Mouse (Mus musculus) heart, postnatal 0 days (tissue): ENCODE data around the gene Kcnq1. TPM values are rescaled to one million over a fixed set of nuclear protein-coding genes. Genes with fewer than 3 reads are reported as not detected.

Source experiments
- ATAC-seq: fragments of 200-750 bp; cut with Nextera tagmentation; 2 replicates; pipeline ENCODE4 v1.8.0; 2017; ENCODE audit warnings: low read depth, moderate number of reproducible peaks, moderate library complexity; ENCODE audit not compliant: insufficient read depth
- DNase-seq: peaks from one replicate; pipeline ENCODE4 v3.0.0-alpha.2; 2016; ENCODE audit warnings: low spot score
- H3K27ac ChIP-seq: fragments of 300-500 bp; sonication (generic); 2 replicates; pipeline ENCODE4 v1.5.1; 2014; ENCODE audit warnings: low read depth, mild to moderate bottlenecking
- H3K27me3 ChIP-seq: fragments of 300-500 bp; sonication (generic); 2 replicates; pipeline ENCODE4 v1.6.1; 2014; ENCODE audit warnings: low read length, mixed read lengths; ENCODE audit not compliant: control insufficient read depth, insufficient read depth
- H3K36me3 ChIP-seq: fragments of 300-500 bp; sonication (generic); replicated peaks from 2 replicates; pipeline ENCODE4 v1.6.1; 2014; ENCODE audit warnings: low read length, mixed read lengths; ENCODE audit not compliant: control insufficient read depth, insufficient read depth
- H3K4me1 ChIP-seq: fragments of 300-500 bp; sonication (generic); 2 replicates; pipeline ENCODE4 v1.6.1; 2014; ENCODE audit warnings: antibody characterized with exemption; ENCODE audit not compliant: control insufficient read depth, insufficient read depth
- H3K4me2 ChIP-seq: fragments of 300-500 bp; sonication (generic); 2 replicates; pipeline ENCODE4 v1.6.1; 2014; ENCODE audit warnings: low read depth, mild to moderate bottlenecking, low read length, moderate library complexity
- H3K4me3 ChIP-seq: fragments of 300-500 bp; sonication (generic); 2 replicates; pipeline ENCODE4 v1.5.1; 2014; ENCODE audit warnings: low read depth, low read length
- H3K9ac ChIP-seq: fragments of 300-500 bp; sonication (generic); replicated peaks from 2 replicates; pipeline ENCODE4 v1.6.1; 2014; ENCODE audit warnings: low read depth, low read length, mixed read lengths
- H3K9me3 ChIP-seq: fragments of 300-500 bp; sonication (generic); replicated peaks from 2 replicates; pipeline ENCODE4 v1.6.1; 2016; ENCODE audit warnings: low read length; ENCODE audit not compliant: control insufficient read depth
- CTCF ChIP-seq: IDR thresholded peaks from 2 replicates; pipeline ENCODE4 v1.5.1; 2016; ENCODE audit warnings: antibody characterized with exemption, control low read depth, low read depth
- EP300 ChIP-seq: IDR thresholded peaks from 2 replicates; pipeline ENCODE4 v1.6.1; 2016; ENCODE audit warnings: antibody characterized with exemption, low read depth
- WGBS: fragments of 180-500 bp; shearing (Covaris S2); extraction: QIAGEN DNeasy Blood & Tissue Kit; methylation state at CpG from one replicate; pipeline ENCODE4 v1.1.7; 2014; 5-methylcytosine and 5-hydroxymethylcytosine counted together
- polyA plus RNA-seq: library from polyadenylated mRNA; unstranded; fragments of >200 nt; fragmentation: Nextera tagmentation; extraction: Ambion mirVana; gene quantifications from 2 replicates; pipeline ENCODE4 v1.2.1, GENCODE M21; 2015
- total RNA-seq: library from RNA; depleted of rRNA; stranded (reverse); fragments of >200 nt; gene quantifications from 2 replicates; pipeline ENCODE4 v1.2.3, GENCODE M21; 2014; ENCODE audit warnings: low replicate concordance

Kcnq1 gene
- total and polyA plus RNA-seq, 2 experiments from 2014 or later: 37.2 to 75.9 TPM

DNA sequence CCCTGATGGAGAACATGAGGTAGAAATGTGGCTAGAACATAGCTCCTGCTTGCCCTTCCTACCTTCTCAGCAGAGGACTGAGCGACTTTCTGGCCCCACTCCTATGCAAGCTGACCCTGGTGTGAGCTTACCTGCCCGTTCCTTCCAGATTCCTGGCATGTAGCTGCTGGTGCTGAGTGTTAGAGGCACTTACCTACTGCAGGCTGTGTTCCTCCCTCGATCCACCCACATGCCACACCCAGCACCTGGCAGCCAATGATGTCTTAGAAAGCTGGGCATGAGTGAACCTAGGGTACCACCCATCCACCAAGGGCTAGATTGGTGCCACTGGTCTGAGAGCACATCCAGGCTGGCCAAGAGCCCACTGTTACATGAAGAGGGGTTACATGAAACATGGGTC, 12.3 kb upstream of the Kcnq1 start:
- Histone ChIP-seq H3K27ac (no peak overlapping the region), H3K4me3 (no peak overlapping the region), H3K36me3 (no peaks in the 10 kb centered on the region), H3K9ac (no peak overlapping the region), H3K4me1 (no peaks in the 10 kb centered on the region), H3K27me3 (no peaks in the 10 kb centered on the region), H3K4me2 (no peak overlapping the region), H3K9me3 (no peaks in the 10 kb centered on the region)
- 78% methylated on average over 3 of the region's 3 CpGs for WGBS
- no peak for ATAC-seq
- DNase-seq: no peak
- TF ChIP-seq EP300: no peak
- TF ChIP-seq CTCF: no peak

DNA sequence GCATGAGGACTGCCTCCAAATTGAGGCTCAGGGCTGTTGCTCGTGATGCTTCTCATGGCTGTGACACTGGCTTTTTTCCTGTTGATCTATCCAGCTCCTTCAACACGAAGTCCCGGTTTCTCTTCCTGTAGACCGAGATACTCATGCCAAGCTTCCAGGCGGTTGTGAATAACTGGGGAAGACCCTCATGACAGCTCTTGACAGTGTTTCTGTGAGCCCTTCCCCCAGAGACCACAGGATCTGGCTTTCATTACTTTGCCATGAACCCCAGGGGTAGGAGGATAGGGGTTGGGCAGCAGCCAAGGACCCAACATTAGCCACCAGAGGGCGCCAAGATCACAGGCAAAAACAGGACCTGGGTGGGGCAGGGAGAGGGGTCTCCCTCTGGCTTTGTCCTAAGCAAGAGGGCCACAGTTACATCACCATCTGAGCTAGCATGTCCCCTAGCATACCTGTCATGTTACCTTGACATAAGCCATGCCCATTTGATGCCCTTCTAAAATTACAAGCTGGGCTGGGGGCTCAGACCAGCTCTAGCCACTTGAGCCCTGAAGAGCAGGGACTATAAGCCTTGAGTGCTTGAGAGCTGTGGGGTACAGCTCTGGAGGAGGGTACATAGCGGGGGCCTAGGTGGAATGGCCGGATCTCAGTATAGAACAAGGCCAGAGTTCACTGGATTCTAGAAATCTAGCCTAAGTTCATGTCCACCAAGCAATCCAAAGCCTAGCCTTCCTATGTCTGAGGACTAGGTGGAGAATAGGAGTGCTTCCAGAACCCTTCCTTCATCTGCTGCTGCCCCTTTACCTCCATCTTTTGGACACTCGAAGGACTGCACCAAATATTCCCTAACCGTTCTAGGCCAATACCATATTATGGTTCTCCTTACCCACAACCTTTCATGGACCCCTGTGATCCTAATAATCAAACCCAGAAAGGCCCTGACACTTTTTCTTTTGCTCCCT, 11.3 kb upstream of the Kcnq1 start, which contains the start of gene Trpm5:
Gene Trpm5, minus strand, starts transcription at position 51 of the 962 bp plus-strand sequence.
- H3K27me3 ChIP-seq: no peaks in the 10 kb centered on the region
- DNase-seq: peak; percentile 50

DNA sequence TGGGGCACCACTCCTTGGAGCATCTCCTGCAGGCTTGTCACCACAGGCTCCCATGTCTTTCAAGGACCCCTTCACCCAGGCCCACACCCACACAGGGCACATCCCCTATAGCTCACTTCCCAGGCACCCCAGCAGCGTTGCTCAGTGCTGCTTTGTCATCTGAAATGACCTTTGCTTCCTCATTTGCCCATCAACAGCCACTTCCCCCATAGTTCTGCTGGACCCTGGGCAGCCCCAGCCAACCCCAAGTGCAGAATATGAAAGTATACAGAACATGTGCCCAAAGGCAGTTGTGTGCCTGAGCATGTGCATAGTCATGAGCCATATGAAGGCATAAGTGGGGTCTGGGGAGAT, 10.6 kb upstream of the Kcnq1 start:
- H3K27me3 ChIP-seq: no peaks in the 10 kb centered on the region
- 58% methylated on average over 1 of the region's 1 CpGs for WGBS
- no peak for ATAC-seq
- no peak for DNase-seq
- no peaks in the 10 kb centered on the region for H3K9me3 ChIP-seq
- H3K4me2 ChIP-seq: no peak overlapping the region
- no peak overlapping the region for H3K9ac ChIP-seq
- H3K27ac ChIP-seq: no peak overlapping the region
- no peak for TF ChIP-seq CTCF
- TF ChIP-seq EP300: no peak
- no peak overlapping the region for H3K4me3 ChIP-seq
- H3K4me1 ChIP-seq: 0 out of 2 replicates have a peak, but pooled peaks cover 5% of the 10 kb centered on the region
- no peaks in the 10 kb centered on the region for H3K36me3 ChIP-seq

More for the DNA sequence above, 11.3 kb upstream of the Kcnq1 start, which contains the start of gene Trpm5:
- H3K4me3 ChIP-seq: no peak within 1 kb of the TSS
- H3K9me3 ChIP-seq: no peaks in the 10 kb centered on the region
- H3K27ac ChIP-seq: no peak within 1 kb of the TSS
- no peaks in the 10 kb centered on the region for H3K36me3 ChIP-seq
- H3K4me1 ChIP-seq: no peaks in the 10 kb centered on the region
- no peak within 1 kb of the TSS for H3K4me2 ChIP-seq
- no peak within 1 kb of the TSS for H3K9ac ChIP-seq
- peak; percentile 73 for ATAC-seq
- TF ChIP-seq EP300 (no peak), CTCF (peak; percentile 90)
- 24% methylated on average over 10 of the region's 10 CpGs for WGBS

DNA sequence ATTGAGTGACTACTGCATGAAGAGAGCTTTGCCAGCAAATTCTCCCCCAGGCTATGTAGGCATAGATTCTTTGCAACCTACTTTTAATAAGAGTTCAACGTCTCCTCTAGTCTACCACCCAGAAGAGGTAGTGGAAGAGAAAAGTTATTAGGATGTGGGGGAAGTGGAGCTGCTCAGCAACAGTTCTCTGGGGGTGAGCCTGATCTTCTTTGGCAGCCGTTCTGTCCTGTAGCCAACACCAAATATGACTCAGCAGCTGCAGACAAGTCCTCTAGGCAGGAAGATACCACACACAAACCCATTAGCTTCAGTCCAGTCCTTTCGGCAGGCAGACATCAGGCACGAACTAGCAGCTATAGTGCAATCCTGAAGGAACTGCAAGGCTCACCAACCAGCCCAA, 5.4 kb upstream of the Kcnq1 start:
- TF ChIP-seq CTCF: no peak
- ATAC-seq (no peak), DNase-seq (no peak)
- 41% methylated on average over 4 of the region's 4 CpGs for WGBS
- Histone ChIP-seq H3K36me3 (no peaks in the 10 kb centered on the region), H3K9ac (no peak overlapping the region), H3K4me2 (no peak overlapping the region), H3K4me1 (0 out of 2 replicates have a peak, but pooled peaks cover 11% of the 10 kb centered on the region), H3K27ac (no peak overlapping the region), H3K4me3 (no peak overlapping the region), H3K27me3 (no peaks in the 10 kb centered on the region), H3K9me3 (no peaks in the 10 kb centered on the region)

DNA sequence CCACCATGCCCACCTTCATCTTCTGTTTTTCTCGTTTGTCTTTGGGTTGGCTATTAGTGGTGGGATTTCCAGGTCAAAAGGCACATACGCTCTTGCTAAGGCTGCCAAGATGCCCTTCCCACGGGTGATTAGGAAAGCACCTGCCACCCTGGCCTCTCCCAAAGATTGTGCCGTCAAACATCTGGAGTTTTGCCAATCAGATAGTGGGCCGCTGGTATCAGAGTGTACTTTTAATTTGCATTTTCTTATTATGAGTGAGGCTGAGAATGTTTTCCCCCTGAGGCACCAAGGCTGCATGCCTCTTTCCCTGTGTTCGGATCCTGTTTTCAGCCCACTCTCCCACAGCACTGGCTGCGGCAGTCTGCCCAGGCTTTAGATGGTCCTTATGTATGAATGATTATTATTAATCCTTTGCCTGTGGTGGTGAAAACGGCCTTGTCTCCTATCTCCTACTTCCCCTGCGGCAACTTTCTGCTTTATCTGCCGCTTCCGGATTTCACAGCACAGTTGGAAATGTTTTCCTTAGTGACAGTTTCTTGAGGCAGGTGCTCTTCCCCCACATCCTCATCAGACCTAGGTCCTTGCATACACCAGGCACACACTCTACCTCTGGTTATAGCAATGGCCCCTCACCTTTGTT, 784 bp upstream of the Kcnq1 start:
- 48% methylated on average over 11 of the region's 11 CpGs for WGBS

More for the DNA sequence above, 784 bp upstream of the Kcnq1 start:
- no peak for ATAC-seq
- Histone ChIP-seq H3K4me1 (peaks cover 28% of the 10 kb centered on the region), H3K27ac (no peak overlapping the region), H3K36me3 (no peaks in the 10 kb centered on the region), H3K4me2 (no peak overlapping the region), H3K4me3 (no peak overlapping the region), H3K9ac (no peak overlapping the region), H3K9me3 (no peaks in the 10 kb centered on the region), H3K27me3 (0 out of 2 replicates have a peak, but pooled peaks cover 4% of the 10 kb centered on the region)
- DNase-seq: no peak
- TF ChIP-seq CTCF: no peak
- TF ChIP-seq EP300: no peak
